Mouse (Mus musculus) heart, adult 2 months (tissue): ENCODE measurements around the gene Col25a1. TPM values are rescaled to one million over a fixed set of nuclear protein-coding genes. Genes with fewer than 3 reads are reported as not detected.

ENCODE experiments used
- DNase-seq, 2 experiments: peaks; one replicate each; pipeline ENCODE4 v3.0.0; 2021
- H3K27ac ChIP-seq: fragments of 200-600 bp; 2 replicates; pipeline ENCODE4 v1.8.1; 2022
- H3K27me3 ChIP-seq: fragments of 200-500 bp; 2 replicates; pipeline ENCODE4 v1.6.1; 2012; ENCODE audit warnings: mild to moderate bottlenecking, low read length, inconsistent platforms, mixed read lengths; ENCODE audit not compliant: control insufficient read depth, insufficient read depth
- H3K36me3 ChIP-seq: fragments of 200-500 bp; 2 replicates; pipeline ENCODE4 v1.6.1; 2012; ENCODE audit warnings: low read length, inconsistent platforms; ENCODE audit not compliant: control insufficient read depth, insufficient read depth
- H3K4me1 ChIP-seq: fragments of 200-500 bp; 2 replicates; pipeline ENCODE4 v1.6.1; 2011; ENCODE audit warnings: low read length; ENCODE audit not compliant: control insufficient read depth, insufficient read depth
- H3K4me3 ChIP-seq: fragments of 200-600 bp; 2 replicates; pipeline ENCODE4 v1.8.1; 2022
- H3K79me2 ChIP-seq: fragments of 200-500 bp; replicated peaks from 2 replicates; pipeline ENCODE4 v1.6.1; 2012; ENCODE audit warnings: mild to moderate bottlenecking, inconsistent platforms, low read length, moderate library complexity, mixed read lengths; ENCODE audit not compliant: control insufficient read depth, insufficient read depth
- H3K9ac ChIP-seq: fragments of 200-500 bp; 2 replicates; pipeline ENCODE4 v1.6.1; 2012; ENCODE audit warnings: low read depth, mild to moderate bottlenecking, control low read depth, inconsistent platforms, low read length, mixed read lengths
- CTCF ChIP-seq: fragments of 200-600 bp; IDR thresholded peaks from 2 replicates; pipeline ENCODE4 v1.8.1; 2022; ENCODE audit warnings: antibody characterized with exemption, mild to moderate bottlenecking, moderate library complexity
- EP300 ChIP-seq: fragments of 200-500 bp; IDR thresholded peaks from 2 replicates; pipeline ENCODE4 v1.6.1; 2011; ENCODE audit warnings: low read depth, low read length, control low read depth; ENCODE audit not compliant: insufficient read depth
- POLR2A ChIP-seq: fragments of 200-500 bp; IDR thresholded peaks from 2 replicates; pipeline ENCODE4 v1.6.1; 2011; ENCODE audit warnings: mild to moderate bottlenecking, low read depth, low read length, control low read depth; ENCODE audit not compliant: insufficient read depth
- WGBS: fragments of 180-500 bp; shearing (Covaris S2); methylation state at CpG from one replicate; pipeline ENCODE4 v1.1.7; 2018; 5-methylcytosine and 5-hydroxymethylcytosine counted together
- intact Hi-C: fragments of 180-260 bp; cut with DNase I; formaldehyde crosslinking; loops from one replicate; pipeline ENCODE4 v1.15.1; 2025
- polyA plus RNA-seq: library from polyadenylated mRNA; depleted of rRNA; stranded (reverse); fragments of >200 nt; gene quantifications from 2 replicates; pipeline ENCODE4 v1.2.3, GENCODE M21; 2012
- total RNA-seq, 2 experiments: library from RNA; stranded (reverse); gene quantifications; 2 replicates each; pipeline ENCODE4 v1.2.3; 2021

Col25a1 gene
- total and polyA plus RNA-seq, 3 experiments = 0.10 to 0.39 (median 0.21) TPM

GRCm38 (mm10) chr3:130581577-130581976 is 450.3 kb downstream of the Col25a1 start:
- no peak for DNase-seq
- no peaks in the 10 kb centered on the region for H3K4me1 ChIP-seq
- intact Hi-C loops = no loop called here
- no peaks in the 10 kb centered on the region for H3K36me3 ChIP-seq
- H3K4me3 ChIP-seq = no peak overlapping the region
- no peaks in the 10 kb centered on the region for H3K79me2 ChIP-seq
- 73% methylated on average over 2 of the region's 2 CpGs for WGBS
- H3K27ac ChIP-seq = no peak overlapping the region
- no peaks in the 10 kb centered on the region; the same call in 1 of the 2 replicates for H3K27me3 ChIP-seq
- H3K9ac ChIP-seq = no peak overlapping the region
- TF ChIP-seq EP300 (no peak), POLR2A (no peak), CTCF (no peak)

- H3K27ac ChIP-seq = no peak overlapping the region
- no peak overlapping the region for H3K9ac ChIP-seq
- no peaks in the 10 kb centered on the region; the same call in 1 of the 2 replicates for H3K27me3 ChIP-seq
- H3K4me1 ChIP-seq = no peaks in the 10 kb centered on the region
- no peak for DNase-seq
- intact Hi-C loops = no loop called here
- no peaks in the 10 kb centered on the region for H3K79me2 ChIP-seq
- H3K4me3 ChIP-seq = no peak overlapping the region
- 80% methylated on average over 13 of the region's 13 CpGs for WGBS
- TF ChIP-seq CTCF (no peak), EP300 (no peak), POLR2A (no peak)
- H3K36me3 ChIP-seq = no peaks in the 10 kb centered on the region
Measured at GRCm38 (mm10) chr3:130582903-130583664, 451.8 kb downstream of the Col25a1 start.

- Histone ChIP-seq H3K27ac (no peak overlapping the region), H3K4me3 (no peak overlapping the region), H3K9ac (no peak overlapping the region), H3K79me2 (no peaks in the 10 kb centered on the region), H3K27me3 (no peaks in the 10 kb centered on the region; the same call in 1 of the 2 replicates), H3K36me3 (no peaks in the 10 kb centered on the region), H3K4me1 (no peaks in the 10 kb centered on the region)
- WGBS = 77% methylated on average over 7 of the region's 7 CpGs
- TF ChIP-seq CTCF (no peak), POLR2A (no peak), EP300 (no peak)
- intact Hi-C loops = no loop called here
- DNase-seq = no peak
Measured at GRCm38 (mm10) chr3:130584007-130584406, 452.7 kb downstream of the Col25a1 start.

- intact Hi-C loops = no loop called here
- Histone ChIP-seq H3K9ac (no peak overlapping the region), H3K79me2 (no peaks in the 10 kb centered on the region), H3K27ac (no peak overlapping the region), H3K4me3 (no peak overlapping the region), H3K36me3 (no peaks in the 10 kb centered on the region), H3K4me1 (no peaks in the 10 kb centered on the region), H3K27me3 (no peaks in the 10 kb centered on the region)
- no peak for TF ChIP-seq CTCF
- TF ChIP-seq EP300 = no peak
- no peak for TF ChIP-seq POLR2A
- WGBS = 33% methylated on average over 8 of the region's 8 CpGs
- no peak for DNase-seq
Measured at GRCm38 (mm10) chr3:130595050-130595449, 463.7 kb downstream of the Col25a1 start.

- Histone ChIP-seq H3K4me1 (no peaks in the 10 kb centered on the region), H3K27me3 (no peaks in the 10 kb centered on the region), H3K4me3 (no peak overlapping the region), H3K9ac (no peak overlapping the region), H3K27ac (no peak overlapping the region), H3K36me3 (no peaks in the 10 kb centered on the region), H3K79me2 (no peaks in the 10 kb centered on the region)
- TF ChIP-seq EP300 = no peak
- intact Hi-C loops = no loop called here
- WGBS = 64% methylated on average over 10 of the region's 10 CpGs
- no peak for DNase-seq
Measured at GRCm38 (mm10) chr3:130601491-130601890, 470.2 kb downstream of the Col25a1 start.

- H3K79me2 ChIP-seq = no peaks in the 10 kb centered on the region
- no peaks in the 10 kb centered on the region for H3K27me3 ChIP-seq
- H3K9ac ChIP-seq = no peak overlapping the region
- 85% methylated on average over 2 of the region's 2 CpGs for WGBS
- no peak overlapping the region for H3K4me3 ChIP-seq
- H3K27ac ChIP-seq = no peak overlapping the region
- intact Hi-C loops = loop anchor here (5.0 kb wide), 1 partner anchor 79 kb away; no protein-coding TSS in a partner anchor
- DNase-seq = no peak
- H3K4me1 ChIP-seq = no peaks in the 10 kb centered on the region
- H3K36me3 ChIP-seq = no peaks in the 10 kb centered on the region
- TF ChIP-seq POLR2A (no peak), EP300 (no peak), CTCF (peak; percentile 54)
Measured at GRCm38 (mm10) chr3:130607924-130608323, 476.6 kb downstream of the Col25a1 start.
